Mouse (Mus musculus) layer of hippocampus, adult 9-10 months (tissue): ENCODE data around the gene Mpig6b.

Source experiments
- DNase-seq: peaks from one replicate; pipeline ENCODE4 v3.0.0; 2022; ENCODE audit warnings: low spot score

Mpig6b gene

GRCm38 (mm10) chr17:35016791-35017705 is 48.9 kb downstream of the Mpig6b start:
- no peak for DNase-seq

- DNase-seq, result no peak
Measured at GRCm38 (mm10) chr17:35016376-35016775, 49.6 kb downstream of the Mpig6b start, which contains the start of gene Vwa7. Gene Vwa7 (plus strand): TSS chr17:35016579.

- no peak for DNase-seq
Measured at GRCm38 (mm10) chr17:35015296-35015695, 50.7 kb downstream of the Mpig6b start.

GRCm38 (mm10) chr17:35013221-35013620 is 52.8 kb downstream of the Mpig6b start:
- DNase-seq, result no peak
